Mouse (Mus musculus) spleen, adult 2 months (tissue): ENCODE measurements around the gene Pitpnb.

Experiments
- CTCF ChIP-seq: fragments of 200-500 bp; IDR thresholded peaks from 2 replicates; pipeline ENCODE4 v1.5.1; 2011; ENCODE audit warnings: mild to moderate bottlenecking, inconsistent platforms; ENCODE audit not compliant: insufficient read depth, insufficient read length, insufficient replicate concordance; ENCODE audit errors: extremely low read depth
- POLR2A ChIP-seq: fragments of 200-500 bp; IDR thresholded peaks from 2 replicates; pipeline ENCODE4 v1.6.1; 2011; ENCODE audit warnings: low read depth, low read length, inconsistent platforms

GRCm38 (mm10) chr5:111378126-111378993 lies 47.8 kb downstream of the Pitpnb start:
- no peak for TF ChIP-seq POLR2A
- TF ChIP-seq CTCF, result no peak
